20 mouse cellular contexts compared by ENCODE assay signal in genomic region chr9:28444972-28445371, GRCm38 (mm10).
DNase-seq lines count a peak whose midpoint lies in the region; ATAC-seq and TF ChIP-seq lines count a peak whose summit lies in the region.
"Had no signal": no experiment of that assay in that cellular context is flagged by ENCODE, and none has a peak within 500 bp of the region (broad histone marks: within the 10 kb centered on the region; RNA-seq: fewer than 3 reads in every experiment).

No protein-coding gene starts in this region.

- no peaks in the 10 kb centered on the region for H3K36me3 ChIP-seq in forebrain, embryonic 13.5 days (ENCODE audit: poor library complexity, severe bottlenecking)
- no peaks in the 10 kb centered on the region for H3K36me3 ChIP-seq in forebrain, embryonic 12.5 days (replicated peaks)
- H3K36me3 ChIP-seq in forebrain, postnatal 0 days (ENCODE audit: insufficient read depth), result no peaks in the 10 kb centered on the region
- no peaks in the 10 kb centered on the region for H3K36me3 ChIP-seq in forebrain, embryonic 11.5 days (ENCODE audit: control insufficient read depth, insufficient read depth, low read length)
- H3K36me3 ChIP-seq: embryonic facial prominence, embryonic 12.5 days; embryonic facial prominence, embryonic 15.5 days; hindbrain, embryonic 12.5 days; hindbrain, embryonic 15.5 days had no signal

- H3K9me3 ChIP-seq in forebrain, embryonic 13.5 days (replicated peaks), result no peaks in the 10 kb centered on the region
- H3K9me3 ChIP-seq in forebrain, embryonic 12.5 days, result no peaks in the 10 kb centered on the region
- H3K9me3 ChIP-seq in forebrain, postnatal 0 days (ENCODE audit: low read length), result no peaks in the 10 kb centered on the region
- no peaks in the 10 kb centered on the region for H3K9me3 ChIP-seq in forebrain, embryonic 11.5 days (ENCODE audit: control insufficient read depth, low read length)
- H3K9me3 ChIP-seq: embryonic facial prominence, embryonic 12.5 days; embryonic facial prominence, embryonic 15.5 days; hindbrain, embryonic 12.5 days; hindbrain, embryonic 15.5 days had no signal

- no peak overlapping the region for H3K4me2 ChIP-seq in forebrain, embryonic 13.5 days
- no peak overlapping the region for H3K4me2 ChIP-seq in forebrain, embryonic 12.5 days
- no peak overlapping the region for H3K4me2 ChIP-seq in forebrain, postnatal 0 days (ENCODE audit: low read depth)
- H3K4me2 ChIP-seq in forebrain, embryonic 11.5 days (ENCODE audit: low read depth, low read length, severe bottlenecking), result no peak overlapping the region
- H3K4me2 ChIP-seq: embryonic facial prominence, embryonic 12.5 days; embryonic facial prominence, embryonic 15.5 days; heart, embryonic 11.5 days; hindbrain, embryonic 12.5 days; hindbrain, embryonic 15.5 days had no signal

- no peak for TF ChIP-seq CTCF in forebrain, postnatal 0 days (IDR thresholded peaks at IDR 0.05; ENCODE audit: low read depth)

- no peak overlapping the region for H3K4me3 ChIP-seq in forebrain, embryonic 13.5 days
- no peak overlapping the region for H3K4me3 ChIP-seq in forebrain, embryonic 12.5 days (replicated peaks)
- H3K4me3 ChIP-seq in forebrain, postnatal 0 days (ENCODE audit: low read depth, low read length), result no peak overlapping the region
- no peak overlapping the region for H3K4me3 ChIP-seq in forebrain, embryonic 11.5 days (ENCODE audit: low read depth, low read length)
- H3K4me3 ChIP-seq: embryonic facial prominence, embryonic 12.5 days; embryonic facial prominence, embryonic 15.5 days; gastrocnemius, adult 2 months; hindbrain, embryonic 12.5 days; hindbrain, embryonic 15.5 days had no signal

- peaks cover 32% of the 10 kb centered on the region for H3K4me1 ChIP-seq in forebrain, embryonic 13.5 days
- H3K4me1 ChIP-seq in forebrain, embryonic 12.5 days, result peaks cover 10% of the 10 kb centered on the region
- H3K4me1 ChIP-seq in forebrain, postnatal 0 days (ENCODE audit: insufficient read depth), result peaks cover 25% of the 10 kb centered on the region
- H3K4me1 ChIP-seq in forebrain, embryonic 11.5 days (replicated peaks; ENCODE audit: control insufficient read depth, insufficient read depth, low read length), result no peaks in the 10 kb centered on the region
- H3K4me1 ChIP-seq: embryonic facial prominence, embryonic 12.5 days; embryonic facial prominence, embryonic 15.5 days had no signal

- no peak for ATAC-seq in forebrain, embryonic 13.5 days
- ATAC-seq in forebrain, embryonic 12.5 days (ENCODE audit: low FRiP score), result no peak
- ATAC-seq in forebrain, postnatal 0 days, result no peak
- no peak for ATAC-seq in forebrain, embryonic 11.5 days (replicated peaks; ENCODE audit: low FRiP score)
- ATAC-seq: Patski had no signal

- H3K9ac ChIP-seq in forebrain, embryonic 13.5 days, result no peak overlapping the region
- no peak overlapping the region for H3K9ac ChIP-seq in forebrain, embryonic 12.5 days
- no peak overlapping the region for H3K9ac ChIP-seq in forebrain, postnatal 0 days
- H3K9ac ChIP-seq in forebrain, embryonic 11.5 days (ENCODE audit: low read length), result no peak overlapping the region
- H3K9ac ChIP-seq: embryonic facial prominence, embryonic 12.5 days; embryonic facial prominence, embryonic 15.5 days; hindbrain, embryonic 12.5 days; hindbrain, embryonic 15.5 days had no signal

- DNase-seq in cerebellum, adult 11-12 months, result peak; percentile 33
- no peak for DNase-seq in cerebellum, adult 9-10 months
- DNase-seq in forebrain, postnatal 0 days, result peak; percentile 16
- no peak for DNase-seq in forebrain, embryonic 11.5 days (ENCODE audit: low spot score)
- peak; percentile 22 for DNase-seq in Muller cell, postnatal 12 days (ENCODE audit: inconsistent ontology term)
- no peak for DNase-seq in frontal cortex, postnatal 36 days (ENCODE audit: low spot score in 2 of 2)
- DNase-seq: adrenal gland, postnatal 10 days; gastrocnemius, adult 2 months; gastrocnemius, postnatal 14 days; heart, adult 11 months; kidney, adult 11 months; kidney, adult 8-10 months had no signal

- H3K27ac ChIP-seq in forebrain, embryonic 13.5 days, result peak overlapping the region; percentile 19; the same call in 1 of the 2 replicates
- H3K27ac ChIP-seq in forebrain, embryonic 12.5 days, result no peak overlapping the region
- no peak overlapping the region for H3K27ac ChIP-seq in forebrain, postnatal 0 days (ENCODE audit: low read depth, low read length)
- H3K27ac ChIP-seq in forebrain, embryonic 11.5 days (ENCODE audit: low read depth, low read length), result no peak overlapping the region
- H3K27ac ChIP-seq: embryonic facial prominence, embryonic 12.5 days; embryonic facial prominence, embryonic 15.5 days; gastrocnemius, adult 2 months; hindbrain, embryonic 12.5 days had no signal

- 50% methylated on average over 8 of the region's 8 CpGs for WGBS in forebrain, embryonic 13.5 days
- 67% methylated on average over 8 of the region's 8 CpGs for WGBS in forebrain, embryonic 12.5 days
- 33% methylated on average over 8 of the region's 8 CpGs for WGBS in forebrain, postnatal 0 days
- WGBS in forebrain, embryonic 11.5 days, result 77% methylated on average over 8 of the region's 8 CpGs

- H3K27me3 ChIP-seq in forebrain, embryonic 13.5 days, result no peaks in the 10 kb centered on the region
- no peaks in the 10 kb centered on the region for H3K27me3 ChIP-seq in forebrain, embryonic 12.5 days
- no peaks in the 10 kb centered on the region for H3K27me3 ChIP-seq in forebrain, postnatal 0 days (ENCODE audit: insufficient read depth, low read length)
- no peaks in the 10 kb centered on the region for H3K27me3 ChIP-seq in forebrain, embryonic 11.5 days (ENCODE audit: control insufficient read depth, insufficient read depth, low read length)
- H3K27me3 ChIP-seq: embryonic facial prominence, embryonic 12.5 days; embryonic facial prominence, embryonic 15.5 days; hindbrain, embryonic 12.5 days; hindbrain, embryonic 15.5 days had no signal

Comparison
In these comparisons a context has a peak if more than half of its experiments do, and no peak if none do; other contexts are left out.
1. DNase-seq: peak in cerebellum, adult 11-12 months (single experiment), forebrain, postnatal 0 days (single experiment) and Muller cell, postnatal 12 days (single experiment); none in cerebellum, adult 9-10 months (single experiment), forebrain, embryonic 11.5 days (single experiment) and frontal cortex, postnatal 36 days (0 of 2).